12 mouse cellular contexts compared by ENCODE assay signal in the genomic region with DNA sequence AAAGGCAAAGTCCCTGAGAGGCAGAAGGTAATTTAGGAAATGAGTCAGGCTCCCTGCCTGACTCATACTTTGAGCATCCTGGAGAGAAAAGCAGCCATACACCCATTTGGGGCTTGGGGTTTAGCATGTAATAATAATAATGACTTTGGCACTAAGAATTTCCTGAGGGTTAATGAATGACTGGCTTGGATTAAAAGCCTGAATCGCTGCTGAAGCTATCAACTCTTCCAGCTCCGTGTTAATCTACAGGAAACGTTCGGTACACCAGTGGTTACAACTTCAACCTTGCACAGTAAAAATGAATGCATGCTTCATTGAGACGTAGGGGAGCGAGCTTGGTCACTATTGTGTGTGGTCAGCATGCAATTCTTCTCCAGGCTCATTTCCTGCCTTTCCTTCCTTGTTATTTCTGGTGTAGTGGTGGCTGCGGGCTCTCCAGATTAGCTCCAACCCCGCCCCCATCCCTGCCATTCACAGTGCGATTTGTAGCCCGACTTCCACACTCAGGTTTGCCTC.
DNase-seq lines count a peak whose midpoint lies in the region; ATAC-seq and TF ChIP-seq lines count a peak whose summit lies in the region.
"Had no signal": no experiment of that assay in that cellular context is flagged by ENCODE, and none has a peak within 500 bp of the region (broad histone marks: within the 10 kb centered on the region; RNA-seq: fewer than 3 reads in every experiment).

No protein-coding gene starts in this region.

- TF ChIP-seq CTCF in brain, embryonic 14.5 days (IDR thresholded peaks at IDR 0.05; ENCODE audit: borderline replicate concordance, extremely low read depth, insufficient read depth, insufficient read length) = no peak
- no peak for TF ChIP-seq CTCF in liver, postnatal 0 days (IDR thresholded peaks at IDR 0.05; ENCODE audit: low read depth)

- H3K4me2 ChIP-seq in liver, postnatal 0 days (ENCODE audit: low read depth, low read length) = no peak overlapping the region
- H3K4me2 ChIP-seq: midbrain, embryonic 15.5 days had no signal

- no peaks in the 10 kb centered on the region for H3K36me3 ChIP-seq in liver, postnatal 0 days (replicated peaks; ENCODE audit: insufficient read depth, low read length)
- H3K36me3 ChIP-seq in midbrain, embryonic 10.5 days = no peaks in the 10 kb centered on the region
- H3K36me3 ChIP-seq: midbrain, embryonic 15.5 days had no signal

- peak; percentile 50; the same call in 1 of the 2 replicates for ATAC-seq in liver, postnatal 0 days
- ATAC-seq in erythroid progenitor cell, adult 5-6 weeks (replicated peaks; ENCODE audit: low FRiP score, poor library complexity, severe bottlenecking) = no peak
- ATAC-seq: midbrain, embryonic 15.5 days had no signal

- peak; percentile 17 for DNase-seq in embryo, embryonic 10.5 days (ENCODE audit: low spot score)
- DNase-seq in embryo, embryonic 10 days (ENCODE audit: low spot score) = no peak
- DNase-seq in brain, embryonic 14.5 days (ENCODE audit: low read depth) = peak; percentile 37
- peak; percentile 46 for DNase-seq in heart, postnatal 4 days
- DNase-seq in liver, postnatal 0 days = peak; percentile 25
- no peak for DNase-seq in midbrain, embryonic 10.5 days (ENCODE audit: low spot score)
- DNase-seq in testis, postnatal 14 days (ENCODE audit: low spot score) = no peak
- DNase-seq: cerebellum, adult 2 months; right cerebral cortex, adult 18-20 months; thymus, postnatal 36 days had no signal

- no peaks in the 10 kb centered on the region for H3K4me1 ChIP-seq in liver, postnatal 0 days (ENCODE audit: insufficient read depth)
- H3K4me1 ChIP-seq in midbrain, embryonic 10.5 days = peaks cover 19% of the 10 kb centered on the region
- H3K4me1 ChIP-seq: midbrain, embryonic 15.5 days had no signal

- WGBS in liver, postnatal 0 days (ENCODE audit: insufficient replicate concordance) = 17% methylated on average over 10 of the region's 10 CpGs
- WGBS in midbrain, embryonic 10.5 days = 69% methylated on average over 10 of the region's 10 CpGs

- H3K27me3 ChIP-seq in liver, postnatal 0 days (ENCODE audit: insufficient read depth, low read length) = no peaks in the 10 kb centered on the region
- no peaks in the 10 kb centered on the region for H3K27me3 ChIP-seq in midbrain, embryonic 10.5 days (ENCODE audit: low read depth, poor library complexity, severe bottlenecking)
- H3K27me3 ChIP-seq: midbrain, embryonic 15.5 days had no signal

- no peak overlapping the region for H3K4me3 ChIP-seq in liver, postnatal 0 days (ENCODE audit: low read depth, low read length)
- H3K4me3 ChIP-seq in midbrain, embryonic 10.5 days = no peak overlapping the region
- H3K4me3 ChIP-seq: midbrain, embryonic 15.5 days had no signal

- TF ChIP-seq EP300 in liver, postnatal 0 days (IDR thresholded peaks at IDR 0.05; ENCODE audit: low read depth) = 0 out of 2 replicates have a peak, but pooled peaks have one; percentile 10

- H3K9ac ChIP-seq in liver, postnatal 0 days (replicated peaks) = no peak overlapping the region
- H3K9ac ChIP-seq: midbrain, embryonic 15.5 days had no signal

- no peak overlapping the region for H3K27ac ChIP-seq in liver, postnatal 0 days (ENCODE audit: low read depth)
- H3K27ac ChIP-seq in midbrain, embryonic 10.5 days (replicated peaks) = no peak overlapping the region
- H3K27ac ChIP-seq: midbrain, embryonic 15.5 days had no signal

- H3K9me3 ChIP-seq in liver, postnatal 0 days (ENCODE audit: low read length) = no peaks in the 10 kb centered on the region
- H3K9me3 ChIP-seq in midbrain, embryonic 10.5 days (replicated peaks) = no peaks in the 10 kb centered on the region
- H3K9me3 ChIP-seq: midbrain, embryonic 15.5 days had no signal

- TF ChIP-seq POLR2A in brain, embryonic 14.5 days (IDR thresholded peaks at IDR 0.05; ENCODE audit: borderline replicate concordance, extremely low read depth, insufficient read depth, insufficient read length, poor library complexity, severe bottlenecking) = no peak

Comparison
In these comparisons a context has a peak if more than half of its experiments do, and no peak if none do; other contexts are left out.
1. DNase-seq: peak in embryo, embryonic 10.5 days (single experiment), brain, embryonic 14.5 days (single experiment), heart, postnatal 4 days (single experiment) and liver, postnatal 0 days (single experiment); none in embryo, embryonic 10 days (single experiment), midbrain, embryonic 10.5 days (single experiment) and testis, postnatal 14 days (single experiment).